Mouse (Mus musculus) hindbrain, embryonic 13.5 days (tissue): Measurements from ENCODE around the gene Cdc25a. TPM values are rescaled to one million over a fixed set of nuclear protein-coding genes. Genes with fewer than 3 reads are reported as not detected.

Experiments
- ATAC-seq: fragments of 200-750 bp; cut with Nextera tagmentation; 2 replicates; pipeline ENCODE4 v1.8.0; 2017; ENCODE audit warnings: moderate TSS enrichment; ENCODE audit not compliant: low FRiP score
- H3K27ac ChIP-seq: fragments of 300-500 bp; sonication (generic); 2 replicates; pipeline ENCODE4 v1.5.1; 2015; ENCODE audit warnings: inconsistent platforms, mild to moderate bottlenecking, moderate library complexity
- H3K27me3 ChIP-seq: fragments of 300-500 bp; sonication (generic); 2 replicates; pipeline ENCODE4 v1.6.1; 2015; ENCODE audit warnings: mild to moderate bottlenecking, inconsistent platforms
- H3K36me3 ChIP-seq: fragments of 300-500 bp; sonication (generic); 2 replicates; pipeline ENCODE4 v1.6.1; 2015; ENCODE audit warnings: mild to moderate bottlenecking, inconsistent platforms
- H3K4me1 ChIP-seq: fragments of 300-500 bp; sonication (generic); replicated peaks from 2 replicates; pipeline ENCODE4 v1.6.1; 2015; ENCODE audit warnings: inconsistent platforms
- H3K4me2 ChIP-seq: fragments of 300-500 bp; sonication (generic); 2 replicates; pipeline ENCODE4 v1.6.1; 2015; ENCODE audit warnings: inconsistent platforms, mild to moderate bottlenecking, moderate library complexity
- H3K4me3 ChIP-seq: fragments of 300-500 bp; sonication (generic); 2 replicates; pipeline ENCODE4 v1.5.1; 2015; ENCODE audit warnings: mild to moderate bottlenecking, inconsistent platforms
- H3K9ac ChIP-seq: fragments of 300-500 bp; sonication (generic); 2 replicates; pipeline ENCODE4 v1.6.1; 2015; ENCODE audit warnings: mild to moderate bottlenecking, inconsistent platforms
- H3K9me3 ChIP-seq: fragments of 300-500 bp; sonication (generic); 2 replicates; pipeline ENCODE4 v1.6.1; 2016; ENCODE audit warnings: inconsistent platforms
- WGBS: fragments of 180-500 bp; shearing (Covaris S2); methylation state at CpG from one replicate; pipeline ENCODE4 v1.1.7; 2015; 5-methylcytosine and 5-hydroxymethylcytosine counted together
- polyA plus RNA-seq: library from polyadenylated mRNA; unstranded; fragments of >200 nt; fragmentation: Nextera tagmentation; extraction: Ambion mirVana; gene quantifications from 2 replicates; pipeline ENCODE4 v1.2.1, GENCODE M21; 2015

Gene Cdc25a
- polyA plus RNA-seq, result 18.0 and 18.5 TPM in 2 replicates

DNA sequence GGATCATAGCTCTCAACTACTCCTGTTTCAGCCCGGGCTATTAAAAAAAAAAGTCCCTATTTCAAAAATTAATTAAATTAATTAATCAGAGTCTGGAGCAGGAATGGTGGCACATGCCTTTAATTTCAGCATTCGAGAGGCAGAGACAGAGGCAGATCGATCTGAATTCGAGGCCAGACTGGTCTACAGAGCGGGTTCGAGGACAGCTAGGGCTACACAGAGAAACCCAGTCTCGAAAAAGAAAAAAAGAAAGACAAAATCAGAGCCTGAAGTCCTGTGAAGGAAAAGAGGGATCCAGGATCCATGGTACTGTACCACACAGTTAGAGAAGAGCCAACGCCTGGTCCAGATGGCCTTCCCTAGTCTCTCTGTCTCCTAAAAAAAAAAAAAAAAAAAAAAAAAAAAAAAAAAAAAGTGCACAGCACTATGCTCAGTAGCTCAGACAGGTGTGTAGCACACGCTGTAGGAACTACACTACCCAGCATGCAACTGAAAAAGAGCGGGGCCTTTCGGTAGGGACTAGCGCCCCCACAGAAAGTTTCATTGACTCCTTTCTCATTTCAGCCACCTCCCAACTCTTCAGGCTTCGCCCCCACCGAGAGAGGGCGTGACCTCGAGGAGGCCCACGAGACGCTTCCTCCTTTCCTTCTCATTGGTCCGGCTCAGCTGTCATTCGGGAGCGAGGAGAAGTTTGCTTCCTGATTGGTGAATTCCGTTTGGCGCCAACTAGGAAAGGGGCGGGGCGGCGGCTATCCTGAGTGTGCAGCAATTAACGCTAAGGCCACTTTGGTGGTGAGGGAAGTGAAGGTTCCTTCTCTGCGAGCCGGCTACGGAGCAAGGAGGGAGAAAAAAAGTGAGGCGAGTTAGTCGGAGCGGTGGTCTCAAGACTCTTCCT is at the start of gene Cdc25a:
TSS of gene Cdc25a (plus strand) at position 783 of the 895 bp plus-strand sequence.
- H3K36me3 ChIP-seq, result peaks cover 15% of the 10 kb centered on the region
- H3K4me2 ChIP-seq, result peak within 1 kb of the TSS; percentile 89
- no peaks in the 10 kb centered on the region for H3K27me3 ChIP-seq
- H3K9ac ChIP-seq, result peak within 1 kb of the TSS; percentile 93
- H3K4me1 ChIP-seq, result peaks cover 19% of the 10 kb centered on the region
- H3K27ac ChIP-seq, result peak within 1 kb of the TSS; percentile 83
- peak; percentile 94 for ATAC-seq
- H3K4me3 ChIP-seq, result peak within 1 kb of the TSS; percentile 93
- WGBS, result 7% methylated on average over 33 of the region's 33 CpGs
- no peaks in the 10 kb centered on the region for H3K9me3 ChIP-seq

DNA sequence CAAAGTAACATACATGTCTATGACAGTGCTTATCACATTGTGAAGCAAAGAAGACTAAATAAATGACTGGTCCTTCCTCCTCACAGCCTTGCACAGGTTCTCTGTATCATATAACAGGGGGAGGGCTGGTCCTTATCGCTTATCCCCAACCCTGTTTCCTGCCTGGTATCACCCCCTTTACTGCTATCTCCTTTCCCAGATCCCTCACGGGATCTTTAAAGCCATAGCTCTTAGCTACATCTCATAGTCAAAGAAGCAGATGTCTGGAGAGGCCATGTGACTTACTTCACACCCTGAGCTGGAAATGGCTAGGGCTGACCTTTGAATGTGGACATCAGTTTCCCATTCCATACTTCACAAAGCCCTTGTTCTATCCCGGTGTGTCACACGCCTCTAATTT is 49.6 kb upstream of the Cdc25a start:
- H3K9me3 ChIP-seq, result no peaks in the 10 kb centered on the region
- H3K4me2 ChIP-seq, result no peak overlapping the region
- H3K4me1 ChIP-seq, result no peaks in the 10 kb centered on the region
- ATAC-seq, result no peak
- H3K9ac ChIP-seq, result no peak overlapping the region
- 77% methylated on average over 4 of the region's 4 CpGs for WGBS
- H3K4me3 ChIP-seq, result no peak overlapping the region
- no peaks in the 10 kb centered on the region for H3K27me3 ChIP-seq
- H3K27ac ChIP-seq, result no peak overlapping the region
- peaks cover 14% of the 10 kb centered on the region for H3K36me3 ChIP-seq

DNA sequence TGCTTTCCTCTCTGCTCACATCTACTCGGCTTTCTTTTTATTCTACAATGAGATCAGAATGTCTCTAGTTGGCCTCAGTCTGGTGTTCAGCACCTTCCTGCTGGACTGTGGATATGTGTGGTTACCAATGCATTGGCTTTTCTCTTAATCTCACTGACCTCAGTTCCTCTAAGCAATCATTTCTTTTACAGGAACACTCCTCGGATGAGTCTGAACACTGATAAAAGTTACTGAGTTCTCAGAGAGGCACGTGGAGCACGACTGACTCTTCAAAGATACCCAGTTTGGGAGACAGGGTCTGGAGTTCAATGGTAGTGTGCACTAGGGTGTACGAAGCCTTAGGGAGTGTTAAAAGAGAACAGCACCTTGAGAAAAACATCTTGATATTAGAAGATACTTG is 49.2 kb upstream of the Cdc25a start:
- no peak for ATAC-seq
- H3K36me3 ChIP-seq, result peaks cover 18% of the 10 kb centered on the region
- no peak overlapping the region for H3K4me2 ChIP-seq
- H3K27ac ChIP-seq, result no peak overlapping the region
- H3K4me3 ChIP-seq, result no peak overlapping the region
- no peaks in the 10 kb centered on the region for H3K4me1 ChIP-seq
- no peak overlapping the region for H3K9ac ChIP-seq
- H3K27me3 ChIP-seq, result no peaks in the 10 kb centered on the region
- 75% methylated on average over 5 of the region's 5 CpGs for WGBS
- no peaks in the 10 kb centered on the region for H3K9me3 ChIP-seq

DNA sequence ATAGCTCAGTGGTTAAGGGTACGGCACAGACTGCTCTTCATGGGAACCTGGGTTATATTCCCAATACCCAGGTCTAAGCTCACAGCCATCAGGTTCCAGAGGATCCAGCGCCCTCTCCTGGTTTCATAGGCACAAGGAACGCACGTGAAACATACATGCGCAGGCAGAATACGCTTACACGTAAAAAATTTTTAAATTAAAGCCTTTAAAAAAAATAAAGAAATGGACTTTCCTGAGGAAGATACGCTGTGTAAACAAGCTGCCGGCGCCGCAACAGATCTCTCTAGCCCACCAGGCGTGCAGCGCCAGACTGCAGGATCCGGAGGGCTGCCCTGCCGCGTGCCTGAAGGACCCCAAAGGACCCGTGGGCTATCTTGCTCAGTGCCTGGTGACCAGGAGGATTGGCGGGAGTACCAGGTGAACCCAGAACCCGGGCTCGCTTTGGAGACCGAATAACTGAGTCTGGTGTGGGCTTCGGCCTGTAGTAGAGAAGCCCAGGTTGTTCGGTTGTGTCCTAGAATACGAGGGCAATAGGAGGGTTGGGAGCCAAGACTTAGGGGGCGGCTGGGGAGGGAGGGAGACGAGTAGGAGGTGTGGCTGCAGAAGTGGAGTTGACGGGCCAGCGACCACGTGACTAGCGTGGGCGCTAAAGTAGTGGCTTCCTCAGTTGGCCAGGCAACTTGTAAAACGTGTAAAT is 42.8 kb upstream of the Cdc25a start, which contains the start of gene Nme6:
TSS of gene Nme6 (plus strand) at position 359 of the 697 bp plus-strand sequence.
- Histone ChIP-seq H3K27me3 (no peaks in the 10 kb centered on the region), H3K36me3 (peaks cover 40% of the 10 kb centered on the region), H3K9me3 (no peaks in the 10 kb centered on the region), H3K27ac (peak within 1 kb of the TSS; percentile 88), H3K4me2 (peak within 1 kb of the TSS; percentile 83), H3K9ac (peak within 1 kb of the TSS; percentile 71), H3K4me3 (peak within 1 kb of the TSS; percentile 66), H3K4me1 (peaks cover 15% of the 10 kb centered on the region)
- 0% methylated on average over 32 of the region's 32 CpGs for WGBS
- peak; percentile 96 for ATAC-seq

DNA sequence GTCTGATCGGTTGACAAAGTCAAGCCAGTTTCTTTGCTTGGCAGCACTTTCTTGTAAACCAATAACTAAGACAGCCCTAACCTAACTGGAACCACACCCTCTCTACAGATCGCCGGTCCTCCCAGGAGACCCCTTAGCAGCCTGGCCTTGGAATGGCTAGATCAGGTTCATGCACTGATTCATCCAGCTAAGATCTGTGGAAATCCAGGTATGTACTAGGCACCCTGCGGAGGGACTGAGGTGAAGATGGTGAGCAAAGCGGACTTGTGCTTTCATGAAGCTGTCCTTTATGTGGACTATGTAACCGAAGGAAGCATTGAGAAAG is 42.3 kb upstream of the Cdc25a start:
- peak overlapping the region; percentile 83 for H3K4me2 ChIP-seq
- peaks cover 45% of the 10 kb centered on the region for H3K36me3 ChIP-seq
- ATAC-seq, result peak; percentile 69
- H3K4me1 ChIP-seq, result peaks cover 15% of the 10 kb centered on the region
- H3K27ac ChIP-seq, result no peak overlapping the region; the same call in 1 of the 2 replicates
- no peaks in the 10 kb centered on the region for H3K27me3 ChIP-seq
- peak overlapping the region; percentile 66 for H3K4me3 ChIP-seq
- WGBS, result 12% methylated on average over 6 of the region's 6 CpGs
- no peaks in the 10 kb centered on the region for H3K9me3 ChIP-seq
- H3K9ac ChIP-seq, result peak overlapping the region; percentile 71

DNA sequence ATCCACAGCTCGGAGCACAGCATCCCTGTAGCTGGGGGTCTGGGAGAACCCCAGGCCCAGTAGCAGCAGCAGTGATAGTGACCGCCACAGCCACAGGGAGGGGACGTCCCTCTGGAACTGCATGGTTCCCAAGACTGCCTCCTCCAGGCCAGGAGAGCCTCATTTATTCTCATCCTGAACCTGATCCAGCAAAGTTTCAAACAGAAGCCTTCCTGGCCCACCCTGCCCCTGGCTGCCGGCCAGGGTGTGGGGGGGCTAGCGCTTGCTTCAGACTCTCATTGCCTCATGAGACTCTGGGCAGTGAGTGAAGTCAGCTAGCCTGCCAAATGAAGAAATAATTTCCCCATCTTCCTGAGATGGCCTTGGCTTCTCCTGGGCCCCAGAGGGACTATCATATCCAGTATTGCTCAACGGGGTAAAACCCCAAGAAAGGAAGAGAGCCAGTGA is 26.0 kb upstream of the Cdc25a start, which contains the start of gene Camp:
TSS of gene Camp (minus strand) at position 306 of the 447 bp plus-strand sequence.
- WGBS, result 69% methylated on average over 6 of the region's 6 CpGs
- no peak within 1 kb of the TSS for H3K4me2 ChIP-seq

DNA sequence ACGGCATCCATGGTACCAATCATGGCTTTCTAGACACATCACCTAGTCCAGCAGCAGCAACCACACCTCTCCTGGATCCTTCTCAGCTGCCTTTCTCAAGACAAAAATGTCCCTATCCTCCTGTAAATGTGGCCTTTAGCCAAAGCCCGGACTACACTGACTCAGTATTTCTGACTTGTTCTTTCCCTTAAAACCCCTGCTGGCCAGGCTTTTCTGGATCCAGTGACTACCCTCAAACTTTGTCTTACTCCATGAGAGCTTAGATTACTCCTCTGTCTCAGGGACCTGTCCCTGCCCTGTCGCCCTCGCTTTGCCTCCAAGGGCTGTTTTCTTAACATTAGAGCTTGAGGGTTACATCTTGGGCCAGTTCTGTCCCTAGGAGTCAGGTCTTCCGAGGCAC is 25.3 kb upstream of the Cdc25a start:
- H3K36me3 ChIP-seq, result peaks cover 8% of the 10 kb centered on the region
- ATAC-seq, result no peak
- H3K27me3 ChIP-seq, result no peaks in the 10 kb centered on the region
- 0 out of 2 replicates have a peak, but pooled peaks cover 3% of the 10 kb centered on the region for H3K4me1 ChIP-seq
- no peak overlapping the region for H3K4me3 ChIP-seq
- H3K9ac ChIP-seq, result no peak overlapping the region
- no peak overlapping the region for H3K27ac ChIP-seq
- 94% methylated on average over 5 of the region's 5 CpGs for WGBS
- H3K4me2 ChIP-seq, result no peak overlapping the region
- no peaks in the 10 kb centered on the region for H3K9me3 ChIP-seq

More for the DNA sequence above, 26.0 kb upstream of the Cdc25a start, which contains the start of gene Camp:
- Histone ChIP-seq H3K27me3 (no peaks in the 10 kb centered on the region), H3K9me3 (no peaks in the 10 kb centered on the region), H3K4me3 (no peak within 1 kb of the TSS), H3K27ac (no peak within 1 kb of the TSS), H3K4me1 (0 out of 2 replicates have a peak, but pooled peaks cover 3% of the 10 kb centered on the region), H3K36me3 (peaks cover 9% of the 10 kb centered on the region), H3K9ac (no peak within 1 kb of the TSS)
- no peak for ATAC-seq

DNA sequence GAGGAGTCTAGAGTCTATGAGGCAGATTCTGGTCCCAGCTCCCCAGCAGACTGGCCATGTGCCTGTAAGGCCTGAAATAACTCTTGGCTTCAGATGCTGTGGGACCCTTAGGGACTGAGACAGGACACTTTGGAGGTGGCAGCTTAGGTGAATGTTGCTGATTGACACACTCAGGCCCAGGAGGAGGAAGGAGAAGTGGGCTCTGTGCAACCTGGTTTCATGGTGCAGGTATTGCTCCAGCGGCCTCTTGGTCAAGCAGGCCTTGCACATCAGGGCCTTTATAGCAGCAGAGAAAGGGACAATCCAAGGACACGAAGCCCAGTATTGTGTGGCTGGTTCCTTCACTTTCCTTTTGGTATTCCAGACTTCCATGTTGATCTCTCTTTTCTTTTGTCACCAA is 21.0 kb upstream of the Cdc25a start:
- H3K36me3 ChIP-seq, result no peaks in the 10 kb centered on the region

DNA sequence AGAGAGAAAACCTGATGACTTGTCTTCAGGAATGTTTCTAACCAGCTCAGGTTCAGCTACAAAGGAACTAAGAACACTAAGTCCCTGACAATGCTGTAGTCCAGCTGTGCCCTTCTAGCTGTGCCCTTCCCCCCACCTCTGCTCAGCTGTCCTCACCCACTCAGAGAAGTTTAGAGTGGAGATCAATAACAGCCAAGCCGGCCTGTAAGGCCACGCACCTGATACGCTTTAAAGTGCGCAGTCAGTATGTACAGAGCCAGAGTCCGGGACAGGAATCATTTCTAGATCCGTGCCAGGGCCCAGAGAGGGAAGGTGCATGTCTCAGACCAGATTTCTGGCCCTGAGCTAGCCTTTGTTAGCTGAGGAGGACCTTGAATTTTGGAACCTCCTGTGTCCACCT is 19.4 kb upstream of the Cdc25a start:
- Histone ChIP-seq H3K4me2 (no peak overlapping the region), H3K9me3 (no peaks in the 10 kb centered on the region), H3K4me1 (no peaks in the 10 kb centered on the region), H3K27ac (no peak overlapping the region), H3K4me3 (no peak overlapping the region), H3K9ac (no peak overlapping the region), H3K27me3 (no peaks in the 10 kb centered on the region), H3K36me3 (no peaks in the 10 kb centered on the region)
- 85% methylated on average over 6 of the region's 6 CpGs for WGBS
- no peak for ATAC-seq

More for the DNA sequence above, 21.0 kb upstream of the Cdc25a start:
- 81% methylated on average over 2 of the region's 2 CpGs for WGBS
- Histone ChIP-seq H3K4me1 (0 out of 2 replicates have a peak, but pooled peaks cover 2% of the 10 kb centered on the region), H3K4me2 (no peak overlapping the region), H3K9ac (no peak overlapping the region), H3K27ac (no peak overlapping the region), H3K4me3 (no peak overlapping the region), H3K27me3 (no peaks in the 10 kb centered on the region), H3K9me3 (no peaks in the 10 kb centered on the region)
- ATAC-seq, result no peak

DNA sequence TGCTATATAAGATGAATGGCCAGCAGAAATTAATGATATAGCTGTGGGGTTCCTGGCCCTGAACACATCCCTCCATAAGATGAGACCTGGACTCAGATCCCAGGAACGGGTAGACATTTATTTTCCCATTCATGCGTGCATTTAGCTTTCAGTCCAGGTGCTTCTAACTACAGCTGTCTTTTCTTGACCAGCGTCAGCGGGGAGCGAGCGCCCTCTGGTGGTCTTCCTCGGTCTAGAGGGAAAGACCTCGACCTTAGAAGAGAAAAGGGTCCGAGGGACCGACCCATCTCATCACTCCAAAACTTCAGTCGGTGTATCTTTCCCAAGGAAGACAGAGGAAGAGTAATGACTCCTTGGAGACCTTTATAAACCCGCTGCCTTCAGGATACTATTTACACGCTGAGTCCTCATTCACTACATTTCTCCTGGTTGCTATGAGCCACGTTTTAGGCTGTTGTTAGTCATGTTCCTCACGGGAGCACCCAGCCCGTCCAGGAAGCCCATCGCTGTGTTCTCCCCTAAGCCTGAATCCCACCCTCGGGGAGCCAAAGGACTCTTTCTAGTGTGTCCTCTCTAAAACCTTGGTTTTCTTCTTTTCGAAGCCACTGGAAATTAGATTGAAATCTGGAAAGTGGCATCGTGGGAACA is 12.9 kb upstream of the Cdc25a start:
- Histone ChIP-seq H3K27ac (no peak overlapping the region), H3K9ac (peak overlapping the region; percentile 8; the same call in 1 of the 2 replicates), H3K9me3 (no peaks in the 10 kb centered on the region), H3K4me3 (no peak overlapping the region), H3K4me2 (peak overlapping the region; percentile 41), H3K4me1 (peaks cover 5% of the 10 kb centered on the region), H3K27me3 (0 out of 2 replicates have a peak, but pooled peaks cover 8% of the 10 kb centered on the region), H3K36me3 (no peaks in the 10 kb centered on the region)
- ATAC-seq, result peak; percentile 59
- 20% methylated on average over 20 of the region's 20 CpGs for WGBS

DNA sequence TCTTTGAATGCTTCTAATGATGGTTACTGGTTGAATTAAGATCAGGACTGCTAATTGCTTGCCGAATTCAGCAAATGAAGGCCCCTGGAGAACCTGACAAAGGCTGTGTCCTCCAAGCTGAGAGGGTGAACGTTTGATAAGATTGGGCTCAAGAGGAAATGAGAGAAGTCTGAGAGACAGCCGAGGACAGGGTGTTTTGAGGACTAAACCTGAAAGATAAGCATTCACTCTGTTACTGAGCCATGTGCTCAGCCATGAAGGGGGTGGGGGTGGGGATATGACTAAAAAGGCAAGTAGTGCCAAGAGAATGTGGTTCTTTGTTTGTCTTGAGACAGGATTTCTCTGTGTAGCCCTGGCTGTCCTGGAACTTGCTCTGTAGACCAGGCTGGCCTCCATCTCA is 12.3 kb upstream of the Cdc25a start:
- Histone ChIP-seq H3K27ac (no peak overlapping the region), H3K9ac (peak overlapping the region; percentile 8; the same call in 1 of the 2 replicates), H3K9me3 (no peaks in the 10 kb centered on the region), H3K27me3 (0 out of 2 replicates have a peak, but pooled peaks cover 8% of the 10 kb centered on the region), H3K4me1 (peaks cover 5% of the 10 kb centered on the region), H3K4me3 (no peak overlapping the region), H3K4me2 (no peak overlapping the region), H3K36me3 (no peaks in the 10 kb centered on the region)
- WGBS, result 62% methylated on average over 3 of the region's 3 CpGs
- ATAC-seq, result no peak

DNA sequence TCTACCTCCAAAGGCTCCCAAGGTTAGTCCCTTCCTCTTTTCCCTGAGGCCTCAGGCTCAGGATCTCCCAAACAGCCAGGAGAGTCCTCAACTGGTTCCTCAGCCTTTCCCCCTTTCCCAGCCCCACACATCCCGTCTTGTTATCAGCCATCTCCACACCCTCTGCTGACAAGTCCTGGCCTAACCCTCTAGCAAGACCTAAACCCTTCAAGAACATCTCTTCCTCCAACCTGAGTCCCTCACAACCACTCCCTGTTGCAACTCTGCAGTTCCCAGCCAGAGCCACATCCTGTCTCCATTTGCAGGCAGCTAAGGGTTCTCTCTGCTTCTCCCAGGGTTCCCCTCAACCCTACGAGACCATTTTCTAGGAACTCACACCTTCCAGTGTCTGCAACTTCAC is 9.2 kb upstream of the Cdc25a start:
- H3K27me3 ChIP-seq, result 0 out of 2 replicates have a peak, but pooled peaks cover 8% of the 10 kb centered on the region
- no peak overlapping the region for H3K9ac ChIP-seq
- no peaks in the 10 kb centered on the region for H3K36me3 ChIP-seq
- WGBS, result 74% methylated on average over 2 of the region's 2 CpGs
- H3K4me3 ChIP-seq, result no peak overlapping the region
- no peak overlapping the region for H3K4me2 ChIP-seq
- no peaks in the 10 kb centered on the region for H3K9me3 ChIP-seq
- no peak for ATAC-seq
- H3K27ac ChIP-seq, result no peak overlapping the region
- H3K4me1 ChIP-seq, result peaks cover 5% of the 10 kb centered on the region
